Mouse (Mus musculus): Measurements from ENCODE around the gene Zkscan16. TPM values are rescaled to one million over a fixed set of nuclear protein-coding genes. Genes with fewer than 3 reads are reported as not detected.

Gene Zkscan16
- total and polyA plus RNA-seq, 2 experiments from 2014 or later: 1.5 to 5.6 TPM

DNA sequence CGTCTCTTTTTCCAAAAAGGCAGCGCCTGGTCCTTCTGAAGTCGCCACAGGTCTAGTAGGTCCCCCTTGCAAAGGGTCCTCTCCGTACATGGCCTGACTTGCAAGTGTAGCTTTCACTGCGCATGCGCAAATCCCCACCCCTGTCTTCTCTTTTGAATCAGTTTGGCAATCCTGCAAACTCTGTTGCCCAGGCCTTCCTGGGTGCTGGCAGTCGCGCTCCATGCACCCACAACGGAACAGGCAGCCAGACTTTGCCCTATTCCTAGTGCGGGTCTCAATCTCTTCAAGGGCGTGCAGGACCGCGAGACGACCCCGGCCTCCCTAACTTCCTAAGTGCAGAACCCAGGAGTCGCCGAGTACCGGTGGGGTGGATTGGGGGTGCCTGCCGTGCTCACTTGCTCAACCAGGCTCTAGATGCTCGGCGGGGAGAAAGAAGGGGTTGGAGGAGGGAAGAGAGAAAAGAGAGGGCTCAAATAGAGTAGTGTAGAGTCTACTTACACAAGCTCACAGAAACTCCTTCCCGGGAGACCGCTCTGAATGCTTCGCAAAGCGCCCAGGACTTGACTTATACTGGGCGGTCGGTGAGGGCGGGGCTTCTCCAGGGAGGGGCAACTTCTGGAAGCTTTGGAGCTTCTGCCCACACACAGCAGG is 43.2 kb downstream of the Zkscan16 start, which contains the start of gene Ptgr1:
TSS of gene Ptgr1 (minus strand) at position 580 of the 651 bp plus-strand sequence.
- H3K27ac ChIP-seq (ENCODE audit: low read depth, low read length): no peak within 1 kb of the TSS
- H3K36me3 ChIP-seq (ENCODE audit: insufficient read depth): no peaks in the 10 kb centered on the region
- no peak for TF ChIP-seq CTCF (IDR thresholded peaks at IDR 0.05; ENCODE audit: low read depth)
- ATAC-seq (peak; percentile 67), DNase-seq (peak; percentile 86)
- peak within 1 kb of the TSS; percentile 34 for H3K9ac ChIP-seq
- H3K4me1 ChIP-seq (ENCODE audit: insufficient read depth): no peaks in the 10 kb centered on the region
- H3K4me3 ChIP-seq (ENCODE audit: low read depth, low read length): peak within 1 kb of the TSS; percentile 44
- no peaks in the 10 kb centered on the region for H3K9me3 ChIP-seq (ENCODE audit: low read length)
- 2% methylated on average over 28 of the region's 28 CpGs for WGBS
- H3K4me2 ChIP-seq (ENCODE audit: low read depth): peak within 1 kb of the TSS; percentile 91
- H3K27me3 ChIP-seq (ENCODE audit: insufficient read depth, low read length): no peaks in the 10 kb centered on the region

DNA sequence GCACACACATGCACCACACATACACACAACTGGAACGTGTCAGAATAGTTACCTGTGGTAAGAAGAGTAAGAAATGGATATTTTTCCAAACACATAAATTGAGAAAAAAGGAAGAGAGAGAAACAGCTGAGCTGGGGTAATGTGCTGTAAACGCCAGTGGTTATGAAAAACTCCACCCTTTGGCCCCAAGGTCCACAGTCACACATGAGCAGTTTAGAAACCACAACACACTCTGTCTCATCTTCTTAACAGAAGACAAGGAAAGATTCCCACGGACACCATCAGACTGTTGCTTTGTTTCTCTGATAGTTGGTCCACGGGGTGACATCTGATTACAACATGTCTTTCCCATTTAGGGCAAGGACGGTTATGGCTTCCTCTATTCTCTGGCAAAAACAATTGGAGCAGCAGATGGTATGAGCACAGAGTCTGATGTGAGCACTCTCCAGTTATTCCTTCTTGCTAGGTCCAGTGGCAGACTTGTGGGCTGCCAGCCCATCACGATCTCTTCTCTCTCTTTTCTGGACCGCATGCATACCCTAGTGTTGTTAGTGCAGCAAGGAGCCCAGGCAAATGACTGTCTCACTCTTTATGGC is 46.0 kb downstream of the Zkscan16 start:
- ATAC-seq (no peak), DNase-seq (no peak)
- H3K4me2 ChIP-seq (ENCODE audit: low read depth): no peak overlapping the region
- TF ChIP-seq CTCF (IDR thresholded peaks at IDR 0.05; ENCODE audit: low read depth): no peak
- no peaks in the 10 kb centered on the region for H3K4me1 ChIP-seq (ENCODE audit: insufficient read depth)
- H3K27me3 ChIP-seq (ENCODE audit: insufficient read depth, low read length): no peaks in the 10 kb centered on the region
- H3K27ac ChIP-seq (ENCODE audit: low read depth, low read length): no peak overlapping the region
- 82% methylated on average over 7 of the region's 7 CpGs for WGBS
- no peak overlapping the region for H3K4me3 ChIP-seq (ENCODE audit: low read depth, low read length)
- H3K9me3 ChIP-seq (ENCODE audit: low read length): no peaks in the 10 kb centered on the region
- no peaks in the 10 kb centered on the region for H3K36me3 ChIP-seq (ENCODE audit: insufficient read depth)
- H3K9ac ChIP-seq: no peak overlapping the region

DNA sequence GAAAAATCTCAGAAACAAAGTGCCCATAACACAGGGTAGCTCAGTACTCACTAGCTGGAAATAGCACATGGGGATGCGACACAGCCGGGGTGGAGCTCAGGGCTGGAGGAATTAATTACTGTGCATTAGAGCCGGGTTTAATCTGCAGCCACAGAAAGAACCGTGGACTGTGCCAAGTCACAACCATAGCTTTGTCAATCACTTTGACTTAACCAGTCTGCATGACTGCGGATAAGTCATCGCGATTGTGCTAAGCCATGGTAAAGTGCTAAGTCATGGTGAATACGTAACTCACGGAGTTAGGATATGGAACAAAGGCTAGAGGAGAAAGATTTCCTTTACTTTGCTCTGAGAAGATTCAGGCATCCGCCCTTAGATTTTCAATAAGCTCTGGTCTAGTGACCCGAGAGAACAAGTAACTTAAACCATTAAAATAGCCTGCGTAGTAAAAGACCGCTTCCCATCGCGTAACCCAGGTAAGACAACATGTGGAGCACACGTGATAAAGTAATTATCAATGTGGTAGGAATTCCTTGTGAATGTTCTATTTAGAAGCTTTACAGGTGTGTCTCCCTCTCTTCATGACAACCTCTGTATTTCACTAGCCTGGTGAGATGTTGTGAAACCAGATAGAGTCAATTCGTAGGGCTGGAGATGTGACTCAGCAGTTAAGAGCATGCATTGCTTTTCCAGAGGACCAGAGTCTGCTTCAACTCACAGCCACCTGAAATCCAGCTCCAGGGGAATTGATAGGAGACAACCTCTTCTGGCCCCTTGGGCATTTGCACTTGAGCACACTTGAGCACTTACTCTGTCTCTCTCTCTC is 47.4 kb downstream of the Zkscan16 start:
- Histone ChIP-seq H3K9ac (no peak overlapping the region; the same call in 1 of the 2 replicates), H3K27ac (ENCODE audit: low read depth, low read length) (no peak overlapping the region), H3K27me3 (ENCODE audit: insufficient read depth, low read length) (no peaks in the 10 kb centered on the region), H3K36me3 (ENCODE audit: insufficient read depth) (no peaks in the 10 kb centered on the region), H3K9me3 (ENCODE audit: low read length) (no peaks in the 10 kb centered on the region), H3K4me2 (ENCODE audit: low read depth) (no peak overlapping the region), H3K4me3 (ENCODE audit: low read depth, low read length) (no peak overlapping the region), H3K4me1 (ENCODE audit: insufficient read depth) (no peaks in the 10 kb centered on the region)
- ATAC-seq (peak; percentile 34), DNase-seq (peak; percentile 9)
- no peak for TF ChIP-seq CTCF (IDR thresholded peaks at IDR 0.05; ENCODE audit: low read depth)
- 57% methylated on average over 17 of the region's 17 CpGs for WGBS

DNA sequence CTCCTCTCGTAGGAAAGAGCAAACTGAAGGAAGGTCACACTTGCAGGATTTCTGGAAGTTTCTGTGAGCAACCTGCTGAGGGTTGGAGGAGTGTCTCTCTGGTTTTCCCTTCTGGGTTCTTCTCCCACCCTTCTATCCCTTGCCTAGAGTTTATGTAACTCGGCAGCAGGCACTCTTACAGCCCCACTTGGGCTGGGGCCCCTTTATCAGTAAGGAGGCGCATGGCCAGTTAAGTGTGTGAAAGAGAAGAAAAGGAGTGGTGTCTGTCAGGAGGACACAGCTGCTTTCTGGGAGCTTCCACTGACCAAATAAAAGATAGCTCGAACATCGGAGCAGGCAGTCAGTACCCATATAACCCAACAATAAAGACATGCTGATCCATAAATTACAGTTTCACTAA is 48.8 kb downstream of the Zkscan16 start:
- TF ChIP-seq CTCF (IDR thresholded peaks at IDR 0.05; ENCODE audit: low read depth): no peak

DNA sequence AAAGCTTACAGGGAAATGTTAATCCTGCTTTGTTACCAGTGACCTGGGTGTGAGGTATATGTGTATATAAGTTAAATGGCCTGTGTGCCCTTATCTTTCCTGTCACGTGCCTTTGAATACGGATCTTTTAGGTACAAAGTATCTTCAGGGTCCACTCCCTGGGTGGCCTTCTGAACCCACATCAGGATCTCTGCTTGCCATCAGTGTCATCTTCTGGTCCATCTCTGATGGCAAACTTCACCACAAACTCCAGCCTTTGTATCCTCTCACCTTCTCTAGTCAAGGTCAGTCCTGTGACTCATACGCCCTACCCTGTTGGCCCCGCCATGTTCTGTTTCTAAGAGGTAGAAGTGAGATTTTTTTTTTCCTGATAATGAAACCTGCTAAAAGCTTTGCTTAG is 51.3 kb downstream of the Zkscan16 start, which contains the start of gene Dnajc25:
TSS of gene Dnajc25 (plus strand) at position 301 of the 400 bp plus-strand sequence.
- Histone ChIP-seq H3K9ac (no peak within 1 kb of the TSS), H3K4me3 (ENCODE audit: low read depth, low read length) (no peak within 1 kb of the TSS), H3K9me3 (ENCODE audit: low read length) (no peaks in the 10 kb centered on the region), H3K36me3 (ENCODE audit: insufficient read depth) (no peaks in the 10 kb centered on the region), H3K4me1 (ENCODE audit: insufficient read depth) (no peaks in the 10 kb centered on the region), H3K27me3 (ENCODE audit: insufficient read depth, low read length) (no peaks in the 10 kb centered on the region), H3K27ac (ENCODE audit: low read depth, low read length) (no peak within 1 kb of the TSS), H3K4me2 (ENCODE audit: low read depth) (no peak within 1 kb of the TSS)
- DNase-seq: no peak
- 91% methylated on average over 4 of the region's 4 CpGs for WGBS
- no peak for ATAC-seq
- no peak for TF ChIP-seq CTCF (IDR thresholded peaks at IDR 0.05; ENCODE audit: low read depth)

More for the DNA sequence above, 48.8 kb downstream of the Zkscan16 start:
- Histone ChIP-seq H3K27ac (ENCODE audit: low read depth, low read length) (no peak overlapping the region), H3K4me1 (ENCODE audit: insufficient read depth) (no peaks in the 10 kb centered on the region), H3K27me3 (ENCODE audit: insufficient read depth, low read length) (no peaks in the 10 kb centered on the region), H3K4me3 (ENCODE audit: low read depth, low read length) (no peak overlapping the region), H3K4me2 (ENCODE audit: low read depth) (no peak overlapping the region), H3K36me3 (ENCODE audit: insufficient read depth) (no peaks in the 10 kb centered on the region), H3K9ac (no peak overlapping the region), H3K9me3 (ENCODE audit: low read length) (no peaks in the 10 kb centered on the region)
- DNase-seq (no peak), ATAC-seq (no peak)
- WGBS: 81% methylated on average over 5 of the region's 5 CpGs

DNA sequence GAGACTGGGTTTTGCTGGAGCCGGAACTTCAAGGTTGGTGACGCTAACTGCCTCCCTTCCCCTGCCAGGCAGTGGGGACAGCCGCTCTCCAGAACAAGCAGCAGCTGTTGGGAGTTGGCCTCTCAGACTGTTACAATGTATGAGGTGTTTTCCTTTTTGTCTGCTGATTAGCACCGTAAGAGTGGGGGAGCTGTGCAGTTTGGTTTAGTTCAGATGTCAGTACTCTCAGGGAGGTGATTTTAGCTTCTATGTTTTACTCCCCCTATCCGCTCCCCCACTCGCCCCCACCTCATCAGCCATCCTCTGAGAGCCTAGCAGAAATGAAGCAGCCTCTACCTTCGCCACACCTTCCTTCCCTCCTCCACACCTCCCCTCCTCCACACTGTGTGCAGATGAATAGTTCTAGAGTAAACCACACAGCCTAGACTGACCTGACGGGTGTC is 51.8 kb downstream of the Zkscan16 start:
- no peak for TF ChIP-seq CTCF (IDR thresholded peaks at IDR 0.05; ENCODE audit: low read depth)
- H3K4me3 ChIP-seq (ENCODE audit: low read depth, low read length): no peak overlapping the region
- no peak for DNase-seq
- no peak for ATAC-seq
- H3K27ac ChIP-seq (ENCODE audit: low read depth, low read length): no peak overlapping the region
- no peaks in the 10 kb centered on the region for H3K4me1 ChIP-seq (ENCODE audit: insufficient read depth)
- H3K4me2 ChIP-seq (ENCODE audit: low read depth): no peak overlapping the region
- H3K27me3 ChIP-seq (ENCODE audit: insufficient read depth, low read length): no peaks in the 10 kb centered on the region
- no peak overlapping the region for H3K9ac ChIP-seq
- no peaks in the 10 kb centered on the region for H3K36me3 ChIP-seq (ENCODE audit: insufficient read depth)
- no peaks in the 10 kb centered on the region for H3K9me3 ChIP-seq (ENCODE audit: low read length)
- WGBS: 77% methylated on average over 8 of the region's 8 CpGs

Measured in forebrain, postnatal 0 days (tissue).